Mouse (Mus musculus): ENCODE data around the gene A530084C06Rik.

A530084C06Rik gene

DNA sequence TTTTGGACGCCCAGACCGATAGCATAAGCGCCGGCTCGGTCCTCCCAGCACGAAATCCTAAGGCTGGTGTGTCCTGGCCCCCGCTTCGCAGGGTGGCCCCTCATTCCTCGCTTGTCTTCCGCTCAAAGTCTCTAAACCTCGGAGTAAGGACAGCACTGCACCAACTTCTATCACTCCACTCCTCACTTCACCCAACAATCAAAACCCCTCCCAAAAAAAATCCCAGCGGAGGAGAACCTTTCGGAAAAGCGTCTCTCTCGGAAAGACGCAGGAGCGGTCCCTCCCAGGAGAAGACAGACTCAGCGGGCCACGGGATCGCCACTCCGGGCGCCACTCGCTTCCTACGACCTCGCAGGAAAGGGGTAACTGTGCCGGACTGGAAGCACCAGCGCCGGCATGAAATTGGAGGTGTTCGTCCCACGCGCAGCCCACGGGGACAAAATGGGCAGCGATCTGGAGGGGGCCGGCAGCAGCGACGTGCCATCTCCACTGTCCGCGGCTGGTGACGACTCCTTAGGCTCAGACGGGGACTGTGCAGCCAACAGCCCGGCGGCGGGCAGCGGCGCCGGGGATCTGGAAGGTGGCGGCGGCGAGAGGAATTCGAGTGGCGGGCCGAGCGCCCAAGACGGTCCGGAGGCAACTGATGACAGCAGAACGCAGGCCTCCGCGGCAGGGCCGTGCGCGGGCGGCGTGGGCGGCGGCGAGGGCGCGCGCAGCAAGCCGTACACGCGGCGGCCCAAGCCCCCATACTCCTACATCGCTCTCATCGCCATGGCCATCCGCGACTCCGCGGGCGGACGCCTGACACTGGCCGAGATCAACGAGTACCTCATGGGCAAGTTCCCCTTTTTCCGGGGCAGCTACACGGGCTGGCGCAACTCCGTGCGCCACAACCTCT is at the start of gene A530084C06Rik:
A530084C06Rik (minus strand) TSS at position 813 of the 898 bp plus-strand sequence.
- no peak for DNase-seq (ENCODE audit: low spot score in 2 of 2)

- DNase-seq (ENCODE audit: low spot score in 2 of 2): no peak
These were observed 44.8 kb upstream of the A530084C06Rik start for GRCm38 (mm10) chr13:31603964-31604363.

- no peak for DNase-seq (ENCODE audit: low spot score in 2 of 2)
These were observed 40.4 kb upstream of the A530084C06Rik start for GRCm38 (mm10) chr13:31599576-31599975.

GRCm38 (mm10) chr13:31587341-31587740 is 28.2 kb upstream of the A530084C06Rik start:
- DNase-seq (ENCODE audit: low spot score in 2 of 2): no peak

- no peak for DNase-seq (ENCODE audit: low spot score in 2 of 2)
These were observed 20.7 kb upstream of the A530084C06Rik start for GRCm38 (mm10) chr13:31579866-31580265.

DNA sequence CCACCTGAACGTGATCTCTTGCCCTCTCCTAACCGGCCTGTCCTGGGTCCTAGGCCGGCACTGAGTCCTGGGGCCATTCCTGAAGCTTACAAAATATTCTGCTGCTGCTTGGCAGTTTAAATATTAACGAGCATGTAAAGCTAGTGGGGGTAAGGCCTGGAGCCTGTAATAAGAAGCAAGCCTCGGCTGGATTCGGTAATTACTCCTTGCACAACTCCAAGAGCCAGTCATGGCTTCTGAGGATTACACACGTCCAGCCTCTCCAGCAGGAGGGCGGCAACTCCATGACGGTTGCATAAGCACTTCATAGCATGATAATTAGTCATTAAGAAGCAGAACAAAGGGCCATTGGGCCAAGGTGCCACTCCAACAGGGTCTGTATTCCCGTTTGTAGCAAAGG is 19.3 kb upstream of the A530084C06Rik start:
- DNase-seq (ENCODE audit: low spot score in 2 of 2): no peak

GRCm38 (mm10) chr13:31577576-31577975 is 18.4 kb upstream of the A530084C06Rik start:
- DNase-seq (ENCODE audit: low spot score in 2 of 2): no peak

GRCm38 (mm10) chr13:31576696-31577095 is 17.6 kb upstream of the A530084C06Rik start:
- no peak for DNase-seq (ENCODE audit: low spot score in 2 of 2)

GRCm38 (mm10) chr13:31574627-31575026 is 15.5 kb upstream of the A530084C06Rik start:
- DNase-seq (ENCODE audit: low spot score in 2 of 2): no peak

DNA sequence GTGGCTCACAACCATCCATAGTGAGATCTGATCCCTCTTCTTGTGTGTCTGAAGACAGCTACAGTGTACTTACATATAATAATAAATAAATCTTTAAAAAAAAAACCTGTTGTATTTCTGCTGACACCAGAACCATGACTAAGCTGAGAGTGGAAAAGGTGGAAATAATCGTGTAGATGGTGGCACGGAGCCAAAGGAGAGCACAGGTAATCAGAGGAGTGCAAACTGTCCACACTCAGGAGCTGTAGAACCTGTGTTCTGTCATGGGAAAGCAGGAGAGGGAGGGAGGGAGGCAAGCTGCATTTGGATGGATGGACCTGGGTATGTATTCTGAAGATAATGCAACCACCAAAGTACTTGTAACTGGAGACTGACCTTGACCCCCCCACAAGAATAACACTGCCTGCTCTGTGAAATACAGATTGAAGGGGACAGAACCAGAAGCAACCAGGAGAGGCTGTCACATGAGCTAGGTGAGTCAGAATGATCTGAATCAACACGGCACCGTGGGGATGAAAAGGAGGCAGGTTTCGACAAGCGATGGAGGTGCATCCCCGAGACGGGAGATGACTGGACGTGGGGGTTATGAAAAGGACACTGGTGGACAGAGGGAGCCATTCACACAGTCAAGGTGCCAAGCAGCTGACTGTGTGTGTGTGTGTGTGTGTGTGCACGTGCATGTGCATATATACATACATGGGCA is 13.8 kb upstream of the A530084C06Rik start:
- peak in 1 of 2 experiments; percentile 47 for DNase-seq (ENCODE audit: low spot score in 2 of 2)

- no peak for DNase-seq (ENCODE audit: low spot score in 2 of 2)
These were observed 8.6 kb upstream of the A530084C06Rik start for GRCm38 (mm10) chr13:31567617-31568294.

DNA sequence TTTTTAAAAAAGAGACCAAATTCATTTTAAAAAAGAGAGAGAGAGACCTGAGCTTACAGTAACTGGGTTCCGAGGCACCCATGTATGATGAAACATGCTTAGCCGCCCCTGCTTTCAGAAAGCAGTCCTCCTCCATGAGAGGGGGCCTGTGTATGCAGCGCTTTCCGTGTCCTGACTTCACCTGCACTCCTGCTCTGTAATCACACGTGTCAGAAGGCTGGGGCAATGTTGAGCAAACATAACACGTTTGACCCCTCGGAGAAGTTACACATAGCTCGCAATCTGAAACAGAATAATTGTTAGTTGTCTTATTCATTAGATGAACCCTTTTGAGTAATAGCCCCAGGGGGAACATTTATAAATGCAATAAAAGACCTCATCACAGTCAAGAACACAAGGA is 8.0 kb upstream of the A530084C06Rik start:
- no peak for DNase-seq (ENCODE audit: low spot score in 2 of 2)

DNA sequence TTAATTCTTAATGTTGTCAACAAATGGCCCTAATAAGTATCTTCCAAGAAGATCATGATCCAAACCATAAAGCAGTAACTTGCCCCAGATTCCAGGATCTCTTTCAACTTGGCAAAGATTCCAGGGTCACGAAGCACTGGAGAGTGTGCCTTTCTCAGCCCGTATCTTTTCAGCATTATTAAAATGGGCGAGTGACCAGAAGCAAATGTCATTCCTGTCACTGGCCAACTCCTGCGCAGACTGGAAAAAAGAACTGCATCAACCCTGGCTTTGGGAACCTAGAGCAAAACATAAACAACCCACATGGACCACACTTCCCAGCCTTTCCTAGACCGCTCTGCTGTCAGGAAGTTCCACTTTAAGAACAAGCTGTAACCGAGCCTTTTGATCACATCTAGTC is 5.3 kb upstream of the A530084C06Rik start:
- DNase-seq (ENCODE audit: low spot score in 2 of 2): no peak

GRCm38 (mm10) chr13:31559419-31560144 is 449 bp upstream of the A530084C06Rik start:
- peak in 1 of 2 experiments; percentile 51 for DNase-seq (ENCODE audit: low spot score in 2 of 2)

GRCm38 (mm10) chr13:31557768-31558520 is 1.2 kb downstream of the A530084C06Rik start:
- DNase-seq (ENCODE audit: low spot score in 2 of 2): peak; percentile 71 to 78

DNA sequence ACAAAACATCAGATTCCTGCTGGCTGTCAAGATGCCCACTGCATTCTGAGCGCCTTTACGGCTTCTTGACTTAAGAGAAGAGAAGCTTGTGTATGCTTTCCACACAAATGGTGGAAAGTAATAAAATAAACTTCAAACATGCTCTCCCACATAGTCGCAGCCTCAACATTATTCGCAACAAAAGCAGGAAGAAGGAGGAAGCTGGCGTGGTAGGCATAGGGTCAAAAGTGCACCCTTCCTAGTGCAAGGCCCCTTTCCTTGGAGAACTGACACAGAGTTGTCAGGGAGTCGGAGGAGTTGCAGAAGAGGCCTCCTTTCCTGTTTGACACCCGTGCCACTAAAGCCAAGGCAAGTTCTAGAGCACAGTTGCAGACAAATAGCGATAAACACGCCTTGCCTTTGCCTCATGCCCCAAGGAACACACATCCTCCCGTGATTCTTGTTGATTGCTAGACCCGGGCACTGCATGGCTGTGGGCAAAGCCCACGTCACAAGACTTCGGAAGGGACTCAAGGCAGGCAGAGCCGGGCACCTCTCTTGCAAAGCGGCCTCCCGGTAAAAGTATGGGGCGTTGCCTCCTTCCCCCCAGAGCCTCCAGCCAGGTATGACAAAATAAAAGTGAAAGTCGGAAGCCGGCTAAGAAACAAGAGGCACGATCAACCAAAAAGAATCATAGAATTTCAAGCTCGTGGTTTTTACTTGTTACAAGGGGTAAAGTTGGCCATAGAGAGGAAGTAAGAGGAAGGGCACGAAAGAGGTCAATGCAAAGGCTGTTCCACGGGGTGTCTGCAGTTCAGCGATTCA is 2.0 kb downstream of the A530084C06Rik start:
- DNase-seq (ENCODE audit: low spot score in 2 of 2): no peak

DNA sequence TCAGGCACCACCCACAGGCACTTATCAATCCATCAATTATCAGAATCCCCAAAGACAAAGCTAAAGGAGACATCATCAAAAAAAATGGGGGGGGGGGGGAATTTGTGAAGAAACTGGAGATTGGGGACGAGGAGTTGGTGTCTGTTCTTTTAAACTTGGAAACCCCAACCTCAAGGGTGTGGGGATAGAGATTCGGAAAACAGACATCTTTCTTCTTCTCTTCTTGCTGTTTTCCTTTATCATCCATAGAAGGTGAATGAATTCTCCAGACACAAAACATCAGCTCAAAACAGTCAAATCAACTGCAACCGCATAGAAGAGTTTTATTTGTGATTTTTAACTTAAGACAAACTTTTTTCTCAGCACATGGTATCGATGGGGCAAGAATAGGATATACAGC is 3.3 kb downstream of the A530084C06Rik start, which contains the start of gene Foxq1:
Foxq1 (plus strand) TSS at position 301 of the 400 bp plus-strand sequence.
- DNase-seq (ENCODE audit: low spot score in 2 of 2): no peak

GRCm38 (mm10) chr13:31547610-31548009 is 11.5 kb downstream of the A530084C06Rik start:
- no peak for DNase-seq (ENCODE audit: low spot score in 2 of 2)

DNA sequence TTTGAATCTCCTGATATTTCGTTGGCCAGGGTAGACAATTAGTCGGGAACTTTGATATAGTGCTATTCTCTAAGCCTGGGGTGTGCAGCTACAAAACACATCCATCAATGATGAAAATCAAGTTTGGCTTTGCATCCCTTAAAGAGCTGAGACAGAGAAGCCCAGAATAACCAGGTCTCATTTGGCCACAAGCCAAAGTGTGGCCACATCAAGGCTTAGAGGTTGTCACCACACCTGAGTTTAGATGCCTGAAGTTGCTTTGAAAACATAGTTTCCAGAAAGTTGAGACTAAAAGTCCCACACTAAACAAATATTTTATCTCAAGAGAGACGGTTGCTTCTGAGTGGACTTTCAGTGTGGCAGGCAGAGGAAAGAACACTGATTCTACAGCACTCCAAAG is 11.9 kb downstream of the A530084C06Rik start:
- DNase-seq (ENCODE audit: low spot score in 2 of 2): no peak

- DNase-seq (ENCODE audit: low spot score in 2 of 2): no peak
These were observed 12.3 kb downstream of the A530084C06Rik start for GRCm38 (mm10) chr13:31546784-31547183.

All from urinary bladder, postnatal 4 days (tissue).